Mouse (Mus musculus): ENCODE measurements around the gene Pnma5.
A peak's percentile ranks its signal among the peaks of the same experiment; 100 is the strongest.
"Not testable (repeated sequence)": the region's sequence is repeated elsewhere in the genome, so short reads cannot be mapped to it uniquely, and the experiment has no call there.

The Pnma5 gene

GRCm38 (mm10) chrX:73037003-73037402 lies at the start of gene Pnma5:
Gene Pnma5, minus strand, starts transcription at chrX:73037103.
- no peak for DNase-seq

- DNase-seq = not testable (repeated sequence)
These were observed 45.6 kb upstream of the Pnma5 start, which contains the start of gene Xlr4a for GRCm38 (mm10) chrX:73082267-73083055. Gene Xlr4a, minus strand, starts transcription at chrX:73082478.

GRCm38 (mm10) chrX:73066765-73067312 lies 29.9 kb upstream of the Pnma5 start:
- not testable (repeated sequence) for DNase-seq

GRCm38 (mm10) chrX:73064415-73064793 lies 27.5 kb upstream of the Pnma5 start, which contains the start of gene Pnma3:
Gene Pnma3, plus strand, starts transcription at chrX:73064787.
- DNase-seq = no peak

GRCm38 (mm10) chrX:73063512-73064414 lies 26.9 kb upstream of the Pnma5 start:
- DNase-seq = peak; percentile 27

GRCm38 (mm10) chrX:73062323-73062722 lies 25.4 kb upstream of the Pnma5 start:
- no peak for DNase-seq

- DNase-seq = no peak
These were observed 24.6 kb upstream of the Pnma5 start for GRCm38 (mm10) chrX:73061528-73061927.

- peak; percentile 94 for DNase-seq
These were observed 17.1 kb upstream of the Pnma5 start for GRCm38 (mm10) chrX:73053860-73054563.

- DNase-seq = no peak
These were observed 2.8 kb upstream of the Pnma5 start for GRCm38 (mm10) chrX:73039666-73040065.

- no peak for DNase-seq
These were observed 1.9 kb upstream of the Pnma5 start for GRCm38 (mm10) chrX:73038831-73039230.

- DNase-seq = no peak
These were observed 24.1 kb downstream of the Pnma5 start for GRCm38 (mm10) chrX:73012846-73013245.

- DNase-seq = peak; percentile 94
These were observed 29.1 kb downstream of the Pnma5 start for GRCm38 (mm10) chrX:73007597-73008479.

- DNase-seq = no peak
These were observed 31.2 kb downstream of the Pnma5 start for GRCm38 (mm10) chrX:73005678-73006077.

GRCm38 (mm10) chrX:73003110-73003509 lies 33.8 kb downstream of the Pnma5 start:
- no peak for DNase-seq

- peak; percentile 18 for DNase-seq
These were observed 41.4 kb downstream of the Pnma5 start for GRCm38 (mm10) chrX:72995542-72995941.

GRCm38 (mm10) chrX:72992291-72992919 lies 44.5 kb downstream of the Pnma5 start:
- DNase-seq = no peak

GRCm38 (mm10) chrX:72990581-72990980 lies 46.3 kb downstream of the Pnma5 start:
- DNase-seq = no peak

- DNase-seq = peak; percentile 18
These were observed 48.5 kb downstream of the Pnma5 start for GRCm38 (mm10) chrX:72988431-72988830.

GRCm38 (mm10) chrX:72987520-72987905 lies 49.4 kb downstream of the Pnma5 start:
- no peak for DNase-seq

GRCm38 (mm10) chrX:72986841-72987519 lies 49.9 kb downstream of the Pnma5 start, which contains the start of gene Zfp185:
Gene Zfp185, plus strand, starts transcription at chrX:72987339.
- peak; percentile 79 for DNase-seq

Measured in kidney, postnatal 10 days (tissue).